13 mouse cellular contexts compared by ENCODE assay signal in the genomic region with DNA sequence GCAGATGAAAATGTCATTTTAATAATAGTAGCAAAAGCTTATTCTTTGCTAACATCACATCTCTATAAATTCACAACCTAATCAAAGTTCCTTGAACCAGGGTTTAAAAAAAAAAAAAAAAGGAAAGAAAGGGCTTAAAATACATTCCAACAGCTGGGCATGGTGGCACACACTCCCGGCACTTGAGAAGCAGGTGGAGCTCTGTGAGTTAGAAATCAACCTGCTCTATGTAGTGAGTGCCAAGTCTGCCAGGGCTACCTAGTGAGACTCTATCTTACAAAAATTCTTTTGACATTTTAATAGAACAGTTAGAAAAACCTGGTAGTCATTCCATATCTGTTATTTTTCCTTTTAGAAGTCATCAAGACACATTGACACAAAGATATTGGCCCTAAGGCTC.
"Had no signal": no experiment of that assay in that cellular context is flagged by ENCODE, and none has a peak within 500 bp of the region (broad histone marks: within the 10 kb centered on the region; RNA-seq: fewer than 3 reads in every experiment).

No protein-coding gene starts in this region.

- H3K4me3 ChIP-seq: limb, embryonic 13.5 days; midbrain, embryonic 12.5 days; neural tube, embryonic 13.5 days had no signal

- H3K9ac ChIP-seq: limb, embryonic 13.5 days; lung, embryonic 14.5 days; midbrain, embryonic 12.5 days; neural tube, embryonic 13.5 days had no signal

- H3K4me2 ChIP-seq: limb, embryonic 13.5 days; lung, embryonic 14.5 days; midbrain, embryonic 12.5 days; neural tube, embryonic 13.5 days had no signal

- H3K36me3 ChIP-seq: limb, embryonic 13.5 days; midbrain, embryonic 12.5 days; neural tube, embryonic 13.5 days had no signal

- H3K27me3 ChIP-seq: limb, embryonic 13.5 days; midbrain, embryonic 12.5 days; neural tube, embryonic 13.5 days had no signal

- DNase-seq: kidney, adult 11 months; left cerebral cortex, postnatal 4 days; lung, embryonic 14.5 days; retina, postnatal 1 day; right cerebral cortex, postnatal 4 days; spleen, adult 18-20 months; thymus, adult 18-20 months; thymus, postnatal 14 days had no signal

- H3K4me1 ChIP-seq: limb, embryonic 13.5 days; midbrain, embryonic 12.5 days; neural tube, embryonic 13.5 days had no signal

- ATAC-seq: hindbrain, postnatal 0 days; midbrain, embryonic 16.5 days had no signal

- H3K9me3 ChIP-seq: limb, embryonic 13.5 days; midbrain, embryonic 12.5 days; neural tube, embryonic 13.5 days had no signal

- H3K27ac ChIP-seq: hindbrain, postnatal 0 days; limb, embryonic 13.5 days; midbrain, embryonic 12.5 days had no signal
